Mouse (Mus musculus): ENCODE measurements at regions not wholly inside any gene's neighbourhood (a gene's known extent, or its start where the extent isn't known, plus 50 kb on each side); places are given as distances from the start of the nearest gene placed in this dataset.

DNA sequence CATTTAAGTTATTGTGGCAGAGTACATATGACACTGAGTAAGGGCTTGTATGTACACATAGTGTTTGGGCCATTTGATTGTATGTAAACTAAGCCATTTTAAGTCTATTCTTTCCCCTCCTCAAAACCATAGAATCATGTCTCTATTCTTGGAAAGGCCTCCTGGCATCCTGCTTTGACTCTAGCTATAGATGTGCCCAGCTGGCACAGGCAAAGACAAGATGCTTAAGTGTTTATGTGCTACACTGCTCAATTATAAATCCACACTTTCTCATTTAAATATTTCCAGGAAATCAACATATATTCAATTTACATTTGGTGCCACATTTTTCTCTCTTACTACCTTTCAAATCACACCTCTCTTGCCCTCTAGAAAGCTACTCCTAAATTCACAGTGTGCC, 97.6 kb upstream of the Bdnf start:
- DNase-seq (ENCODE audit: low spot score in 2 of 2), result no peak

DNA sequence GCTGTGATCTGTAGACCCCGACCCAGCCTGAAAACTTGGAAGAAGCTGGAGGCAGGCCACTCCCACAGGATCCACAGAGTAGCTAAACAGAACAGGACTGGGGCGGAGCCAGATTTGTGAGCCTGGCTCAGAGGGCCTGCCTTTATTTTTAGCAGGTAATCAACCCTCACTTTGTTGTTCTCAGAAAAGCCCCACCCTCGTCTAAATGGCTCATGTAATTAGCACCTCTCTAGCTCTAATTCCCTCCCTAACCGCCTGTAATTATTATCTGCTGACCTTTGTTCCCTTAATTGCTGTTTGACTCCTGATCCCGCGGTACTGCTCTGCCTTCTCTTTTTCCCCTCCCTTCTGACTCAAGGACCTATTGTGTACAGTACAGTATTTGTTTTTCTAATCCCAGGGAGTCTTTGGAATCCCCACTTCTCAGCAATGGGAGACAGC, 95.6 kb upstream of the Bdnf start:
- DNase-seq (ENCODE audit: low spot score in 2 of 2), result no peak

- DNase-seq (ENCODE audit: low spot score in 2 of 2), result peak; percentile 24 to 25
Measured at GRCm38 (mm10) chr2:109618341-109619058, 56.0 kb upstream of the Bdnf start.

- DNase-seq (ENCODE audit: low spot score in 2 of 2), result peak; percentile 13 to 47
Measured at GRCm38 (mm10) chr2:109619676-109620075, 54.8 kb upstream of the Bdnf start.

- no peak for DNase-seq (ENCODE audit: low spot score in 2 of 2)
Measured at GRCm38 (mm10) chr2:109621595-109621994, 52.9 kb upstream of the Bdnf start.

Measured in right cerebral cortex, adult 2 months (tissue).